Mouse (Mus musculus): ENCODE data around the gene Plekhm2.

Plekhm2 gene

DNA sequence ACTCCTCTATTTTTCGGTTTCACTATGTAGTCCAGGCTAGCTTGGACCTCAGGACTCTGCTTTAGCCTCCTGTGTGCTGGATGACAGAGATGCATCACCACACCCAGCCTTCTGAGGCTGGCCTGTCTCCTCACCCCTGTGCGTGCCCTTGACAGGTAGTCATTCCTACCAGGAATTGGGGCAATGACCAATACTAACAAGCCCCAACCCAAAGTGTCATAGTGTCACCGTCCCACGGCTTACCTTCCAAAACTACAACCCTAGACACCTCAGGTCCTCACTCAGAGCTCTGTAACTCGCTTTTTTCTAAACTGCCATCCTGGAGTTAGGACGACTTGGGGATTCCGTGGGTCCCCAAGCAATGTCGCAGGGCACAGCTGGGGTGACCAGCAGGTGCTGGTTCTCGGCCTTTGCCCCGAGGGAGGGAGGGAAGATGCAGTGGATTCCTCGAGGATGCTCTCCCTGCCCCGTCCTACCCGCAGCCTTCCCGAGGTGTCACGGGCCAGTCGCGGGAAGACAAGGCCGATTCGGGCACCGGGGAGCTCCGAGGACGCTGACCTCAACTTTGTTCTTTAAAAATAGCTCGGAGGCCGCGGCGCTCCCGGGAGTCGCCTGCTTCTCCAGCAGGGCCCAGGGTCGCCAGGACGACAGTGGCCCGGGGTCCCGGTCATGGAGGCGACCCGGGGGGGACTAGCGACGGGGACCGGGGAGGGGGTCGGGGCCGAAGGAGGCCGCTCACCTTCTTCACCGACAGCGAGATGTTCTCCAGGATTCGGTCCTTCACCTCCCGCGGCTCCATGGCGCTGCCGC is 1.4 kb downstream of the Plekhm2 start:
- in situ Hi-C loops (cut with MboI, MseI), result no loop called here

DNA sequence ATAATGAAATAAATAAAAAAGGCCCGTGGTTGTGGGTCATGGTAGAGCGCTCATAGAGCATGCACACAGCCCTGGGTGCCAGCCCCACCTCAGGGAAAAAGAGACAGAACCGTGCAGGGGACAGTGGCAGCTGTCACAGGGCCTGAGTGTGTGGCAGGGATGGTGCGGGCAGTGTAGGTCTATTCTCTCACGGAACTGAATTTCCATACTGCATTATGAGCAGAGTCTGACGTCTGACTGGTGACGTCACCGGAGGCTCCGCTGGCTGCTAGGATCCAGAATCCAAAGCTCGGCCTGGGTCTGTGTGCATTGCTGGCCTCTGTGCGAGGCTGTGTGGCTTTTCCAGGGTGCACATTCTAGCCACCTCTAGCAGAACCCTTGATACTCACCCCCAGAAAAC is 3.8 kb downstream of the Plekhm2 start:
- in situ Hi-C loops (cut with MboI, MseI), result no loop called here

DNA sequence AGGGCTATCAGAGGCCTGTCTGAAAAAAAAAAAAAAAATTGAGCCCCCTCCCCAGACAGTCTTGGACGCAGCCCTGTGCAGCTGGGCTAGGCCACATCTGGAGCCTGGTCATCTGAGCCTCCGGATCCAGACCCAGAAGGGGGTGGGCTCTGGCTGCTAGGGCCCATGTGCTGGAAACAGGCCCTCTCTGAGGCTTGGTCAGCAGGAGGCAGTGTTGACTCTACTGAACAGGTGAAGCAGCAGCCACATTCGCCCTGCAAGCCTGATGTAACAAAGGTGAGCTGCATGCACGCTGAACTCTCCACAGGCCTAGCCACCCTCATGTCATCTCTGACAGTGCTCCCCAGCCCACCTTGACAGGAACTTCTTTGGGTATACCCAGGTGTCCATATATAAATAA is 5.0 kb downstream of the Plekhm2 start:
- in situ Hi-C loops (cut with MboI, MseI), result no loop called here

DNA sequence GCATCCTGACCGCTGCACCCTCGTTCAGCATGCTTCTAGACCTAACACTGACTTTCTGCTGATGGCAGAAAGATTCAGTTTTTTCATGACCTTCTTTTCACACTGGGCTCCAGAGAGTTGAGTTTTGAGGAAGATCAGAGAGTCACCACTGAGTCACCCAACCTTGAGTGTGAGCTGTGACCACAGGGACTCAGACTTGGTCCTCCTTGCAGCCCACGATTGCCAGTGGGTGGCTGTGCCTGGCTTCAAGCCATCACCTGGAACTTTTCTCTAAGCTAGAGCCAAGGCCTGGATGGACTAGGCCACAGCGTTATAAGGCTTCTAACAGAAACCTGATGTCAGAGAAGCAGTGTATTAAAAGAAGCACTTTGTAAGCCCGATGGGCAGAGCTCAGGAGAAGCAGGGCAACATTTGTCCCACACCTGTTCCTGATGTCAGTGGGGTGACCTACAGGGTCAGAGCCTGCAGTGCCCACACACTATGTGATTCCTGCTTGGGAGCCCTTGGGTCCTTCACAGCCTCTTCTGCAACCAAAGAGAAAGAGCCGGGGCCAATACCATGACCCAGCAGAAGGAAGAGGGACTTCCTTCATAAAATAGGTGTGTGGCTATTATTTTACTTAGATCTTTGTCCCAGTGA is 5.7 kb downstream of the Plekhm2 start:
- in situ Hi-C loops (cut with MboI, MseI), result no loop called here

DNA sequence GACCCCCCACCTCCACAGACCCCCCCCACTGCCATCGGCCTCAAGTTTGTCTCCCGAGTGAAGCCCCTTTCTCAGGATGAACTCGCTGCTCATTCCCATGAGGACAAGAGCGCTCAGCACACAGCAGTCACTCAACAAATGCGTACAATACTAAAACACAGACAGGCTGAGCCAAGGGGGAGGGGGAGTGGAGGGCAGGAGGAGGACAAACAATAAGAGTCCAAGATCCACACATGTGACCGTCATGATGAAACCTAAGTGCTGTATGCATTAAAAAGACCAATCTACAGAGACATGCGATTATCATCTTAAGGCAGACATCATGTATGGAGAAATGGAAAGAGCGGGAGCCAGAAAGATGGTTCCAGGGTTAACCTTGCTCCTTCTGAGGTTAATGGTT is 7.8 kb downstream of the Plekhm2 start:
- in situ Hi-C loops (cut with MboI, MseI), result no loop called here

DNA sequence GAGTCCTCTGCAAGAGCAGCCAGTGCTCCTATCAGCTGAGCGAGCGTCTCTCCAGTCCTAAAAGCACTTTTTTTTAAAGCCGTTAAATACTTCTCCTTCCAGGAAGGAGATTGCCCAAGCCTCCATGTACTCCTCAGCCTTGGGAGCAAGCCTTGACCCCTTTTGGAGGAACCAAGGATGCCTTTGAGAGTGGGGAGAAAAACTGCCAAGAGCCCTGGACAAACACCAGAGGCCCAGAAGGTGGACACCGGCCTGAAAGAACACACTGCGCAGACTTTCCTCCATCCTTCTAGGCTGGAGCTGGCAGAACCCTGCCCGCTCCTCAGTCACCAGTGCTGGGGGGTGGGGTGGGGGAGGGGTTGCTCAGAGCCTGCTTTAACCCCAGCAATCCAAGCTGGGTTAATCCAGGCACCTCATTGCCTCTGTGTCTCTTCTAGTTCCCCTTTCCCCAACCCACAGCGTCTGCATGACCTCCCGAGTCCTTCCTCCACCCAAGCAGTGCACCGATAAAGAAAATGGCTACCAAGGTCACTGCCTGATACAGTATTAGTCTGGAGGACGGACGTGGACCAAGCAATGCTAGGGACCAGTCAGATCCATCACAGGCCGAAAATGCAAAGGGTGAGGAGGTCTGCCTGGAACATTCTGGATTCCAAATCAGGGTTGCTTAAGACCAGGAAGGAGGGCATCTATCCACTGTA is 8.6 kb downstream of the Plekhm2 start:
- in situ Hi-C loops (cut with MboI, MseI), result no loop called here

DNA sequence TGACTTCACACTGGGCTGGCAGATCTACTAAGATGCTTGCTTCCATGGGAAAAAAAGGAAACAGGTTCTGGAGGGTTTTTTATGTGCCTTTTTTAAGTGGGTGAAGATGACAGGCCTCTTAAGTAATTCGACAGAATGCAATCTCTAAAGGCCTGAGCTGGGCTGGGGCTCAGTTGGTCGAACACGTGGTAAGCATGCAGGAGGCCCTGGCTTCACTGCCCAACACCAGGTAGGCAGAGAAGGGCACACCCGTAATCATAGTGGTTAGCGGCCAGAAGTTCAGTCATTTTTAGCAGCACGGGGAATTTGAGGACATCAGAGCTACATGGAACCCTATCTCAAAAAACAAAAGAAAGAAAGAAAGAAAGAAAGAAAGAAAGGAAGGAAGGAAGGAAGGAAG is 10.2 kb downstream of the Plekhm2 start:
- in situ Hi-C loops (cut with MboI, MseI), result no loop called here

DNA sequence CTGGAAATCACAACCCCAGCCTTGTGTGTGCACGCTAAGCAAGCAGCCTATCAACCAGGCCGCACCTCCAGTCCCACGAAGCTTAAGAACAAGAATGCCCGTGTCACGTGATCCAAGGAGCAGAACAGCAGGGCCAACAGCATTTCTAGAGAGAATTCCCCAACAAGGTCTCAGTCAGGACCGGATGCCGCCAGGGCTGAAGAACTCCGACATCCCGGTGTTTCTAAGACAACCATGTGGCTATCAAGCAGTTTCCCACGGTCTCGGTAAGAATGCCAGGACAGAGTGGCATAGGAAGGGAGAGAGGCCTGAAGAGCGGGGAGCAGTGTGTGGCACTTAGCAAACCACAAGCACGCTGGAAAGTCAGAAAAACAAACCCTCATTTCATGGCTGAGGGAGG is 10.9 kb downstream of the Plekhm2 start:
- in situ Hi-C loops (cut with MboI, MseI), result no loop called here

DNA sequence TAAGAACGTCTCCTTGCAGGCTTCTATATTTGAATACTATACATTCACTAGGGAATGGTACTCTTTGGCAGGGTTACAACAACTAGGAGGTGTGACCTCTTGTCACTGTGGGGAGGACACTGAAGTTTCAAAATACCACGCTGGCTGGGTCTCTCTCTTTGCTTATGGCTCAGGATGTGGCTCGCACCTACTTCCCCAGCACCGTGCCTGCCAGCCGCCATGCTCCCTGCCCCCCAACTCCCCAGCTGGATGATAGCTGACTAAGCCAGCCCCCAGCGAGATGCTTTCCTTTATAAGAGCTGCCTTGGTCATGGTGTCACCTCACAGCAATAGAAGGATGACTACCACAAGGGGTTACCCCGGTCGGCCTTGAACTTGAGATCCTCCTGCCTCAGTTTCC is 11.7 kb downstream of the Plekhm2 start:
- in situ Hi-C loops (cut with MboI, MseI), result no loop called here

DNA sequence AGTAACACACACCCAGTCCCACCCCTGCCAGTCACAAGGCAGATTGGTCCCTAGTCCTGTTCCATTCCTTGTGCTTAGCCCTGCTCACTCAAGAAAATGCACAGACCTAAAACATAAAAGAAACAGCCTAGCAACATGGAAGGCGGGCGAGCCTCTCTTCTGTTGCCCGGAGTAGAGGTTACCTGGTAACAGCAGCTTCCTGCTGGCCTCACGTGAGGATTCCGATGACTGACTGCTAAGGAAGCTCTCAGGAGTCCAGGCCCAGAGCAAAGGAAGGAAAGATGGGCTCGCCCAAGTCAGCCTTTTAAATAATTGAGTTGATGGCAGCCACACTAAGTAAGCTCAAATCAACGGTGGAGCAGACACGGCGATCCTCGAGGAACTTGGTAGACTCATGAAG is 12.8 kb downstream of the Plekhm2 start:
- in situ Hi-C loops (cut with MboI, MseI), result no loop called here

DNA sequence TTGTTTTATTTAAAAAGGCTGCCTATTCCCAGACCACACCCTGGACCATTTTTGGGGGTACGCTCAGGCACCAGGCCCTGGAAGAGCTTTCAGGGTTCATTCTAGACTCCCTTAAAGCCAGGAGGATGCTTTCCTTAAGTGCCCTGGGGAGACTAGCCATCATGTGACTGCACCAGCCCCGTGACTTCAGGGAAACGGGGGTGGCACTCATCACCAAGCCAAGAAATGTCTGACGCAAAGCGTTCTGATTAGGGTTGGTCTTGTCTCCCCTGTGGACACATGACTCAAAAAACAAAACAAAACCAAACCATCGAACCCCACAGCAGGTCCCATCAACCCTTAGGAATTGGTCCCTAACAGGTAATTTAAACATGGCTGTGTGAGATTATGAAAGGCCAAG is 13.4 kb downstream of the Plekhm2 start:
- in situ Hi-C loops (cut with MboI, MseI), result no loop called here

DNA sequence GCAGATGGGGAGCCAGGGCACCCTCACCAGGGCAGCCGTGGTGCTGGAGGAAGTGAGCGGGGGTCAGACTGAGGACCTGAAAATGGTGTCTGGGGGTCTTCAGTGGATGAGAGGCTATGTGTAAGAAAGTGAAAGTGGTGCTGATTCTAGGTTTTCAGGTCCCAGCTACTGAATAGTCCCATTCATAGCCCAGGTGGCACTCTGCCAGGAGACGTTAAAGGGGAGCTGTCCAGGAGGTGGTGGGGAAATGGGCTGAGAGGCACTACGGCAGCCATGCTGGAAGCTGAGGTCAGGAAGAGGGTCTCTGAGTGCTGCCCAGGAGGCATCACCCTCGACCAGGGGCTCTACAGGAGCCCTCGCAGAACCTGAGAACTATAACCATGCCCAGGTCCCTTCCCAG is 15.5 kb downstream of the Plekhm2 start:
- in situ Hi-C loops (cut with MboI, MseI), result no loop called here

DNA sequence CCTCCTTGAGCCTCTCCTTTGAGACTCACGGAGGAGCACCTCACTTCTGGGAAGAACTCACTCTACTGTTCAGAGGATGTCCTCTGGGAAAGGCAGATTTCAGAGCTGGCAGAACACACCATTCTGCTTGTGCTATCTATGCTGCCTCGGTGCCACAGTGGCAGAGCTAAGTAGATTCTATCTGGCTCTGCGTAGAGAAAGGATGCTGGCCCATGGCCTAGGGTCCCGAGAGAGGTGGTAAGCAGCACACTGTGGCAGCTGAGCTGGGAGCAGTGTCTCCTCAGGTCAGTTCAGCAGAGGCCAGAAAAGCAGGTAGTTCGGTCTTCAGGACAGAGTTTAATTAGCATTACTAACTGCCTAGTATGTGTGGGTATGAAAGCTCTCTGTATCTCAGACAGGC is 16.4 kb downstream of the Plekhm2 start:
- in situ Hi-C loops (cut with MboI, MseI), result no loop called here

DNA sequence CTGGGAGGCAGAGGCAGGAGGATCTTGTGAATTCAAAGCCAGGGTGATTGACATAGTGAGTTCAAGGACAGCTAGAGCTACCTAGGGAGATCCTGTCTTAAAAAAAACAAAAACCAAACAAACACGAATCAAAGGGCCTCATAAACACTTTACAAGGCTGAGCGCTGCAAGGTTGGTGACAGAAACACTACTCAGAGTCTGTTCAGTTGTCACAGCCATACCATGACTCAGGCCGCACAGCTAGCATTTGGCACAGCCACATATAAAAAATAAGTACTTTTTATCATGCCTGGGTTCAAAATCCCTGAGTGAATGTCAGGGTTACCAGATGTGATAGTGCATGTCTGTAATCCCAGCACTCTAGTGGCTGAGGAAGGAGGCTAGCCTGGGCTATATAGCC is 17.5 kb downstream of the Plekhm2 start:
- in situ Hi-C loops (cut with MboI, MseI), result no loop called here

DNA sequence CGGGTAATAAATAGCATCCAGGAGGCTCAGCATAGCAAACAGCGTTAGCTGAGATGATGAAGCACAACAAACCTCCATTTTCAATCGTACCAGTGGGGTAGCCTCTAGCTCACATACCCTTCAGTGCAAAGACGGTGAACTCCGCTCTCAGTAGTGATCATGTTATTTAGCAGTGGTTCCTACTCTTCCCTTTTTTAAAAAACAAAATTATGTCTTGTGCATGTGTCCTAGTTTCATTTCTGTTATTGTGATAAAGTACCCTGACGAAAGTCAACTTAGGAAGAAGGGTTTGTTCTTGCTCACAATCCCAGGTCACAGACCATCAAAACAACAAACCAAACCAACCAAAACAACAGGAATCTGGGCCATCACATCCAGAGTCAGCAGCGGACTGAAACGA is 18.7 kb downstream of the Plekhm2 start:
- in situ Hi-C loops (cut with MboI, MseI), result no loop called here

DNA sequence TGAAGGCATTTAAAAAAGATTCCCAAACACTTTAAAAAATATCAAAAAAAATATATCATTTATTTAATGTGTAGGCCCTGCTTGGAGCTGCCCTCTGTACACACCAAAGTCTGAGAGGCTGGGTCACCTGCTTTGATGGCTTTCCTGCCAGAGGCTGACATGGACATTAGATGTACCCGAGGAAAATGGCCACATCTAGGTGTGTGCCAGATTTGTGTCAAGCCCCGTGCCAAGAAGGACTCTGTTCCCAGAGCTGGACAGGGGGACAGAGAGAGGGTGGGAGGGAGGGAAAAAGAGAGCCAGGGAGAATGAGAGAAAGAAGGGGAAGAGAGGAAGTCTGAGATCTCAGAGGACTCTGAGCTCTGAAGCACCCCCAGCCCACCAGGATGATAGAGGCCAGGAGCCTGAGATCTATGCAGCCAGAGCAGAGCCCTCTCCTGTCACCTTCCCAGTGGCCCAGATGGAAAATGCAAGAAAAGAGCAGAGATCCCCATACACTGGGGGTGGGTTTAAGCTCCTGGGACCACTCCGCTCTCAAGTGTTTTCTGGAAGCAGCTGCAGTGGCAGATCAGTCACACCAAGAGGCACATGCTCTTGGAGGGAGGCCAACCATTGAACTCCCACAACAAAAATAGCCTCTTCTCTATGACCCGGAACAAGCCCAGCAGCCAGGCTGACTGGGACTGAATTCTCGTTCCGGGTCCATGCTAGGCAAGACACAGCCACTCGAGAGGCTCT is 21.4 kb downstream of the Plekhm2 start:
- in situ Hi-C loops (cut with MboI, MseI), result no loop called here

DNA sequence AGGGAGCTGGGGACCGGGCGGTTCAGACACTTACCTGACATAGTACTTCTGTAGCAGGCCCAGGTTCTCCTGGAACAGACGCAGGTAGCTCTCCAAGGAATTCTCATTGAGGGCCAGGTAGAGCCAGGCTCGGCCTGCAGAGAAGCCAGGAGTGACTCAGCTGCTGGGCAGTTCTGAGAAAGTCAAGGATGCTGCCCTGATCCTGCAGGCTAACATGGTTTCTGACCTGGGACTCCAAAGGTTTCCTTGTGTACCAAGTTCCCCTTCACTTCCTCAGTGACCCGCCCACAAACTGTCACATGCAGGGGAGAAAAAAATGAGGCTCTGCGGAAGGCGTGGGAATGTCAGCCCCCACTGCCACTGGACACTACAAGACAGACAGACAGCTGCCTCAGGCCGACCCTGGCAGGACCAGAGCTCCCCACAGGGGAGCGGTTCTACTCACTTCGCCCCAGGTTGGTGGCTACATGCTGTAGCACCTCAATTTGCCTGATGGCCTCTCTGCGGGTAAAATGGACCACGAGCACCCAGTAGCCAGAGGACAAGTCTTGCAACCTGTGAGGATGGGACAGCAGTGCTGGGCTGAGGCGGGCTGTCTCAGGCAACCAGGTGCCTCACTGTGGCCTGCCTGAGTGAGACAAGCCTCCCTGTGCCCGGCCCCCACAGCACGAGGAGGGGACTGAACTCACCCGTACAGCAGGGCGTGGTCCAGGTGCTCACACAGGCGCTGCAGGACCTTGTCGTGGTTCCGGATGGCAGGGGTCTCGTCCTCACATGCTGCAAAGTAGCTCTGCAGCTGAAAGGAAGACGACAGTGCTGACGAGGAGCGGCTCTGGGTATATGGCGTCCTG is 22.5 kb downstream of the Plekhm2 start:
- in situ Hi-C loops (cut with MboI, MseI), result no loop called here

DNA sequence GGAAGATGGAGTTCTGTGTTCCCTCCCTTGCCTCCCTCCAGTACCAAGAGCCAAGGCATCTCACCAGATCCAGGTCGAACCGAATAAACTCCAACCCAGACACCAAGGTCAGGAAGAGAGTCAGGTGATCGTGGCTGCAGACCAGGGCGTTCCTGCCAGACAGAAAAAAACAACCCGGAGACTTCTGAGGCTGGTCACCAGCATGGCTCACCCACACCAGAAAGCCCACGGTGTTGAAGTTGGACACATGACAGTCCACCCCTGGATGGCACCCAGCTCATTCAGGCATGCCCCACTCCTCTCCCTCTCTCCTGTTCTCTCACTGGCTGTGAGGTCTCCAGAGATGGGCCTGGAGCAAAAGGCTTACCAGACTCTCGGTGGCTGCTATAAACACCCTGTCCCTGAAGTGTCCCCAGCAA is 23.3 kb downstream of the Plekhm2 start:
- in situ Hi-C loops (cut with MboI, MseI), result no loop called here

DNA sequence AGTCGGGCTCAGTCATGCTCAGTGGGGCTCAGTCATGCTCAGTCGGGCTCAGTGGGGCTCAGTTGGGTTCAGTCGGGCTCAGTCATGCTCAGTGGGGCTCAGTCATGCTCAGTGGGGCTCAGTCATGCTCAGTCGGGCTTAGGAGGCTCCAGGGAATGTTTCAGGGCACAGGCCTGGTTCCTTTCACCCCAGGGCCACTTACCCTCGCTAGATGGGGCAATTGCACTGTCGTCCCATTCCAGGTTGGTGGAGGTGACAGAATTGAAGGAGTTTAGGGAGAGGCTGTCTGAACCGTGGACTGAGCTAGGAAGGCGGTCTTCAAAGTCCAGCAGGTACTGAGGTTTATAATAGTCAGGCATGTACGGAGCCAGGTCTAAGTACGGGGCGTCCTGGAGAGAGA is 25.2 kb downstream of the Plekhm2 start:
- in situ Hi-C loops (cut with MboI, MseI), result no loop called here

DNA sequence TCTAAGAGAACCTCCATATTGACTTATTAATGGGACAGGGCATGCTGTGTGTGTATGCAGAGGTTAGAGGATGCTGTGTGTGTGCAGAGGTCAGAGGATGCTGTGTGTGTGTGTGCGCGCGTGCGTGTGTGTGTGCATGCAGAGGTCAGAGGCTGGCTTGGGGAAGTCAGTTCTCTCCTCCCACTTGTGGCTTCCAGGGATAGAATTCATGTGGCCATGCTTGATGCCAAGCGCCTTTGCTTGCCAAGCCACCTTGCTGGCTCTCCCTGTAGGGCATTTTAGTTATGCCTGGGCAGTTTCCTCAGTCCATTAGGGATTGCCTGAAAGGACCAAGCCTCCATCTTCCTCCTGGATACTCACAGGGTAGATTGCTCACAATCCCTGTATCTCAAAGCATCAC is 28.0 kb downstream of the Plekhm2 start:
- in situ Hi-C loops (cut with MboI, MseI), result no loop called here

DNA sequence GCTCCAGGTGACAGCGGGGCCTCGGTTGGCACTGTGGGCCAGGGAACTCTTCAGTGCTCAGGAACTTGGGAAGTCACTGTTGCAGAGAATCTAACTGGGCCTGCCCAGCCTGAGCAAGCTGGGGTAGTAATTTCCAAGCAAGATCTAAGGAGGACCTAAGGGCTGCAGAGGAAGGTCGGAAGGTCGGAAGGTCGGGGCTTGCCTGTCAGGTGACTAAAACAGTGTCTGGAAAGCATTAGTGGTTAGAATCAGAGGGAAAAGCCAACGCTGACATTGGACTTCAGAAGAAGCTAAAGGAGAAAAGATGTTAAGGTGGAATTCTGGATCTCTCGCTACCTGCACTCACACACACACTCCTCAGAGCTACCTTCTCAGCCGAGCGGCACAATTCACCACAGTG is 28.7 kb downstream of the Plekhm2 start:
- in situ Hi-C loops (cut with MboI, MseI), result no loop called here
